Mouse (Mus musculus) CH12.LX (cell line): ENCODE measurements around the gene Wwc2. TPM values are rescaled to one million over a fixed set of nuclear protein-coding genes. Genes with fewer than 3 reads are reported as not detected.

ENCODE experiments used
- DNase-seq: peaks from one replicate; pipeline ENCODE4 v3.0.0-alpha.2; 2013; ENCODE audit errors: extremely low read depth
- H3K27ac ChIP-seq: 2 replicates; pipeline ENCODE4 v1.5.1; 2012; ENCODE audit warnings: low read depth, mild to moderate bottlenecking, control low read depth, moderate library complexity; ENCODE audit not compliant: insufficient read depth
- H3K27me3 ChIP-seq: replicated peaks from 2 replicates; pipeline ENCODE3; 2012; ENCODE audit warnings: inconsistent platforms
- H3K36me3 ChIP-seq, 2 experiments: replicated peaks in 1 of 2; 2 replicates each; pipeline versions ENCODE3 to v1.6.1; 2012; ENCODE audit warnings: inconsistent platforms in 1 of 2, low read length in 1 of 2, mild to moderate bottlenecking in 1 of 2, mixed read lengths in 1 of 2, moderate library complexity in 1 of 2; ENCODE audit not compliant: control insufficient read depth in 1 of 2, insufficient read depth in 1 of 2
- H3K4me1 ChIP-seq, 2 experiments: 2 replicates each; pipeline ENCODE4 v1.6.1; 2012; ENCODE audit warnings: inconsistent platforms in 1 of 2, moderate library complexity in 1 of 2; ENCODE audit not compliant: insufficient read depth in 2 of 2, control insufficient read depth in 1 of 2
- H3K4me2 ChIP-seq: 2 replicates; pipeline ENCODE4 v1.6.1; 2012; ENCODE audit warnings: low read depth, mild to moderate bottlenecking, control low read depth; ENCODE audit not compliant: poor library complexity, insufficient read depth, severe bottlenecking
- H3K4me3 ChIP-seq, 3 experiments: fragments of 150-350 bp in 1 of 3; sonication (generic) in 1 of 3; replicated peaks in 1 of 3; 2 replicates each; pipeline versions ENCODE3 to v1.5.1; 2011 to 2012; ENCODE audit warnings: low read depth in 2 of 3, low read length in 2 of 3, mild to moderate bottlenecking in 2 of 3, moderate library complexity in 2 of 3, control low read depth in 1 of 3, improper control_type of control experiment in 1 of 3, inconsistent platforms in 1 of 3, mixed read lengths in 1 of 3; ENCODE audit not compliant: poor library complexity in 1 of 3
- H3K79me2 ChIP-seq: replicated peaks from 2 replicates; pipeline ENCODE4 v1.6.1; 2012; ENCODE audit warnings: mild to moderate bottlenecking, moderate library complexity; ENCODE audit not compliant: control insufficient read depth, poor library complexity, insufficient read depth, severe bottlenecking; ENCODE audit errors: extremely low read depth
- H3K9ac ChIP-seq: 2 replicates; pipeline ENCODE4 v1.6.1; 2012; ENCODE audit warnings: low read depth, mild to moderate bottlenecking, control low read depth, moderate library complexity; ENCODE audit not compliant: insufficient read depth
- H3K9me3 ChIP-seq: replicated peaks from 2 replicates; pipeline ENCODE3; 2012; ENCODE audit warnings: low read length, inconsistent platforms, mixed read lengths
- BHLHE40 ChIP-seq: IDR thresholded peaks from 2 replicates; pipeline ENCODE4 v1.6.1; 2011; ENCODE audit warnings: mild to moderate bottlenecking, low read depth, low read length, improper control_type of control experiment
- CHD1 ChIP-seq: IDR thresholded peaks from 2 replicates; pipeline ENCODE4 v1.6.1; 2012; ENCODE audit warnings: low read depth, low read length, improper control_type of control experiment, inconsistent platforms
- CTCF ChIP-seq, 2 experiments: IDR thresholded peaks in 1 of 2; conservative IDR thresholded peaks in 1 of 2; 2 replicates each; pipeline ENCODE4 v1.5.1; 2011 to 2012; ENCODE audit warnings: low read depth in 2 of 2, low read length in 2 of 2, improper control_type of control experiment in 1 of 2, inconsistent platforms in 1 of 2, mild to moderate bottlenecking in 1 of 2, moderate library complexity in 1 of 2
- EP300 ChIP-seq: IDR thresholded peaks from 2 replicates; pipeline ENCODE4 v1.6.1; 2011; ENCODE audit warnings: low read length, improper control_type of control experiment
- GABPA ChIP-seq: IDR thresholded peaks from 2 replicates; pipeline ENCODE4 v1.6.1; 2012; ENCODE audit warnings: low read depth, low read length, improper control_type of control experiment, inconsistent platforms; ENCODE audit not compliant: insufficient replicate concordance
- HCFC1 ChIP-seq: IDR thresholded peaks from 2 replicates; pipeline ENCODE4 v1.6.1; 2012; ENCODE audit warnings: low read depth, mild to moderate bottlenecking, inconsistent platforms, low read length, improper control_type of control experiment
- JUN ChIP-seq: IDR thresholded peaks from 2 replicates; pipeline ENCODE4 v1.6.1; 2011; ENCODE audit warnings: low read depth, mild to moderate bottlenecking, low read length, improper control_type of control experiment, moderate library complexity; ENCODE audit not compliant: insufficient read depth
- MAFK ChIP-seq: IDR thresholded peaks from 2 replicates; pipeline ENCODE4 v1.6.1; 2011; ENCODE audit warnings: low read length, improper control_type of control experiment; ENCODE audit not compliant: insufficient replicate concordance
- MXI1 ChIP-seq: IDR thresholded peaks from 2 replicates; pipeline ENCODE4 v1.6.1; 2011; ENCODE audit warnings: mild to moderate bottlenecking, low read depth, low read length, improper control_type of control experiment
- MYC ChIP-seq: IDR thresholded peaks from 2 replicates; pipeline ENCODE4 v1.6.1; 2011; ENCODE audit warnings: low read depth, mild to moderate bottlenecking, improper control_type of control experiment, low read length
- NRF1 ChIP-seq: IDR thresholded peaks from 2 replicates; pipeline ENCODE4 v1.6.1; 2014; ENCODE audit warnings: low read depth, mild to moderate bottlenecking, inconsistent platforms, low read length, improper control_type of control experiment, moderate library complexity
- POLR2A ChIP-seq: IDR thresholded peaks from 2 replicates; pipeline ENCODE4 v1.6.1; 2011; ENCODE audit warnings: low read depth, mild to moderate bottlenecking, improper control_type of control experiment, low read length
- POLR2AphosphoS2 ChIP-seq: IDR thresholded peaks from 2 replicates; pipeline ENCODE4 v1.6.1; 2011; ENCODE audit warnings: low read depth, low read length, improper control_type of control experiment
- SMC3 ChIP-seq: IDR thresholded peaks from 2 replicates; pipeline ENCODE4 v1.6.1; 2011; ENCODE audit warnings: low read depth, low read length, improper control_type of control experiment
- UBTF ChIP-seq: IDR thresholded peaks from 2 replicates; pipeline ENCODE4 v1.6.1; 2012; ENCODE audit warnings: low read depth, mild to moderate bottlenecking, inconsistent platforms, low read length, improper control_type of control experiment, moderate library complexity
- USF1 ChIP-seq: IDR thresholded peaks from 2 replicates; pipeline ENCODE4 v1.6.1; 2014; ENCODE audit warnings: low read depth, mild to moderate bottlenecking, inconsistent platforms, low read length, improper control_type of control experiment
- USF2 ChIP-seq: conservative IDR thresholded peaks from 2 replicates; pipeline ENCODE4 v1.6.1; 2011; ENCODE audit warnings: low read depth, low read length, improper control_type of control experiment
- ZC3H11A ChIP-seq: IDR thresholded peaks from 2 replicates; pipeline ENCODE4 v1.6.1; 2012; ENCODE audit warnings: low read depth, mild to moderate bottlenecking, inconsistent platforms, low read length, improper control_type of control experiment
- ZMIZ1 ChIP-seq: IDR thresholded peaks from 2 replicates; pipeline ENCODE4 v1.6.1; 2012; ENCODE audit warnings: low read depth, mild to moderate bottlenecking, inconsistent platforms, low read length, improper control_type of control experiment
- ZNF384 ChIP-seq: IDR thresholded peaks from 2 replicates; pipeline ENCODE4 v1.6.1; 2012; ENCODE audit warnings: low read depth, low read length, improper control_type of control experiment, inconsistent platforms
- dilution Hi-C: fragments of 300-500 bp; cut with MboI; formaldehyde crosslinking; loops from 2 replicates; pipeline ENCODE4 v1.14.3; 2020; ENCODE audit warnings: low sequenced_read_pairs; ENCODE audit not compliant: extremely low pct_unique_long_range_greater_than_20kb, extremely low pct_ligation_motif_present
- in situ Hi-C: fragments of 300-500 bp; cut with MboI; formaldehyde crosslinking; loops from 3 replicates; pipeline ENCODE4 v1.14.3; 2019; ENCODE audit warnings: low sequenced_read_pairs, low pct_ligation_motif_present, low pct_unique_long_range_greater_than_20kb, mixed read lengths
- polyA plus RNA-seq: library from polyadenylated mRNA; unstranded; fragments of >175 nt; gene quantifications from 2 replicates; pipeline ENCODE4 v1.2.1, GENCODE M21; 2012; ENCODE audit warnings: low read depth; ENCODE audit not compliant: insufficient read length
- total RNA-seq, 2 experiments: library from RNA; depleted of rRNA; stranded (reverse); fragments of 300-350 nt in 1 of 2; fragments of >200 nt in 1 of 2; gene quantifications; 2 replicates each; pipeline ENCODE4 v1.2.3; 2012 to 2014

Gene Wwc2
- total and polyA plus RNA-seq, 3 experiments = 0.04 to 1.1 (median 0.32) TPM

GRCm38 (mm10) chr8:47810666-47811015, 180.1 kb downstream of the Wwc2 start:
- Histone ChIP-seq H3K27me3 (no peaks in the 10 kb centered on the region), H3K4me1 (no peaks in the 10 kb centered on the region), H3K9me3 (no peaks in the 10 kb centered on the region), H3K4me2 (no peak overlapping the region), H3K9ac (no peak overlapping the region), H3K79me2 (no peaks in the 10 kb centered on the region), H3K27ac (no peak overlapping the region), H3K36me3 (no peaks in the 10 kb centered on the region), H3K4me3 (no peak overlapping the region)
- dilution Hi-C loops (no loop called here), in situ Hi-C loops (no loop called here)
- no peak for DNase-seq
- no peak for TF ChIP-seq HCFC1
- no peak for TF ChIP-seq NRF1
- TF ChIP-seq MAFK = no peak
- TF ChIP-seq ZNF384 = no peak
- no peak for TF ChIP-seq POLR2A
- TF ChIP-seq CHD1 = no peak
- TF ChIP-seq JUN = no peak
- no peak for TF ChIP-seq ZC3H11A
- no peak for TF ChIP-seq USF1

- Histone ChIP-seq H3K4me3 (no peak overlapping the region), H3K4me2 (no peak overlapping the region), H3K36me3 (no peaks in the 10 kb centered on the region), H3K79me2 (no peaks in the 10 kb centered on the region), H3K9me3 (no peaks in the 10 kb centered on the region), H3K4me1 (no peaks in the 10 kb centered on the region), H3K9ac (no peak overlapping the region), H3K27ac (no peak overlapping the region), H3K27me3 (no peaks in the 10 kb centered on the region)
- DNase-seq = no peak
- TF ChIP-seq MXI1 = no peak
- no peak for TF ChIP-seq UBTF
- no peak for TF ChIP-seq SMC3
- TF ChIP-seq MYC = no peak
- TF ChIP-seq JUN = no peak
- TF ChIP-seq CTCF (conservative IDR thresholded peaks at IDR 0.05 in 1 of 2, IDR thresholded peaks at IDR 0.05 in 1 of 2; ENCODE audit: low read depth in 2 of 2, low read length in 2 of 2) = no peak
- no peak for TF ChIP-seq USF2
- TF ChIP-seq EP300 = no peak
- TF ChIP-seq POLR2A = no peak
- no peak for TF ChIP-seq BHLHE40
- no peak for TF ChIP-seq GABPA
- no peak for TF ChIP-seq POLR2AphosphoS2
- TF ChIP-seq ZNF384 = no peak
- TF ChIP-seq USF1 = no peak
- TF ChIP-seq ZMIZ1 = no peak
- no peak for TF ChIP-seq ZC3H11A
- dilution Hi-C loops (no loop called here), in situ Hi-C loops (no loop called here)
These were observed 180.6 kb downstream of the Wwc2 start for GRCm38 (mm10) chr8:47809970-47810665.
